Mouse (Mus musculus) liver, adult (tissue): Measurements from ENCODE around the gene Esp1.

ENCODE experiments used
- GATA4 ChIP-seq: IDR thresholded peaks from 2 replicates; pipeline ENCODE4 v1.6.1; 2014; ENCODE audit warnings: mild to moderate bottlenecking, low read length; ENCODE audit not compliant: insufficient replicate concordance

The Esp1 gene

GRCm38 (mm10) chr17:40726820-40727219 is at the start of gene Esp1:
Gene Esp1 (plus strand): TSS chr17:40727120.
- TF ChIP-seq GATA4: no peak

- TF ChIP-seq GATA4: no peak
Observed at GRCm38 (mm10) chr17:40716273-40716672, 10.6 kb upstream of the Esp1 start.

GRCm38 (mm10) chr17:40731296-40731695 is 4.4 kb downstream of the Esp1 start:
- TF ChIP-seq GATA4: no peak

- TF ChIP-seq GATA4: no peak
Observed at GRCm38 (mm10) chr17:40731724-40732123, 4.8 kb downstream of the Esp1 start.

- TF ChIP-seq GATA4: no peak
Observed at GRCm38 (mm10) chr17:40763662-40764061, 36.7 kb downstream of the Esp1 start.

GRCm38 (mm10) chr17:40767120-40767519 is 40.2 kb downstream of the Esp1 start:
- TF ChIP-seq GATA4: no peak
